Mouse (Mus musculus) yolk sac, embryonic 10.5 days (tissue): ENCODE data around the gene Pus3.
"Not testable (repeated sequence)": the region's sequence is repeated elsewhere in the genome, so short reads cannot be mapped to it uniquely, and the experiment has no call there.

ENCODE experiments used
- DNase-seq: peaks from one replicate; pipeline ENCODE4 v3.0.0-alpha.2; 2017; ENCODE audit warnings: low spot score

The Pus3 gene

DNA sequence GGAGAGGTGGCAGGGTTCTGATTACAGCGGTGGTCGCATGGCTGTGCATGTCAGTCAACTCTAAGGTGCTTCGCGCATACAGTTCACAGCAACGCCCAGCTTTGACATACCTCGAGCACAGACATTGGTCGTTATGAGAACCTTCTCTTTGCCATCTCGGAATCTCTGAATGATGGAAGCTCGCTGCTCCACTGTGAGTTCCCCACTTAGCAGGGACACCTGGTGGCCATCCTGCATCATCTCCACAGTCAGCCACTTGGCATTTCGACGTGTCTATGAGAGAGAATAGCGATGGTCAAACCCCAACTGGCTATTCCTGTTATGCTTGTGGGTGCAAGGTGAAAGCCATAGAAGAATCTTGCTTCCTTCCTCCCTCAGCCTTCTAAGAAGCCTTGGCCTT lies 12.7 kb upstream of the Pus3 start:
- no peak for DNase-seq

DNA sequence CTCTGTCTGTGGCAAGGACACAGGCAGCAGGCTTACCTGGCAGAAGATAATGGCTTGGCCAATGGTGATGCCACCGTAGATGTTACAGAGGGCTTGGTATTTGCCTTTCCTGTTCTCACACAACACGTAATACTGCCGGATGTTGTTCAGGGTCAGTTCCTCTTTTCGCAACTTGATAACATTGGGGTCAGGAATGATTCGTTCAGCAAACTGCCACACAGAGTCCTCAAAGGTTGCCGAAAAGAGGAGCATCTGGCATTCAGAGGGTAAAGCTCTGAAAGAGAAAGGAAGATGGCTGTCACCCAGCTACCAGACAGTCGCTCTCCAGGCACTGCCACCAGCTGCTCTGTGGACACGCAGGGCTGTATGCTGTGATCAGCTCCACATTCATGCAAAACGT lies 11.7 kb upstream of the Pus3 start:
- no peak for DNase-seq

DNA sequence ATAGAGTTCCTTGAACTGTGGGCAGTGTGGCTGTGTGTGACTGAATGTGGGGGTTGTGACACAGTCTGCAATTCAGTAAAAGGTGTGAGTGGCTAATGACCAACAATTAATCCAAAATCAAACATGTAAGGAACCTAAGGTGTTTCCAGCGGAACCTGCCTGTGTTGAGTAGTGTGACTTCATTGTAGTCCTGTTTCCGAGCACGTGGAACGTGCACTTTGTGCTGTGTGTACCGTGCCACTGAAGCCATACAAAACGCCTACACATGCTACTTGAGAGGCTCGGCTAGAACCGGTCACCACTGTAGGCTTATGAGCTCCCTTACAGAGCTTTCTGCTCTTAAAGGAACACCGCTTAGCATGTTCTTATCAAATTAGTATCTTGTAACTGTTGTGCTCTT lies 9.9 kb upstream of the Pus3 start:
- DNase-seq = no peak

DNA sequence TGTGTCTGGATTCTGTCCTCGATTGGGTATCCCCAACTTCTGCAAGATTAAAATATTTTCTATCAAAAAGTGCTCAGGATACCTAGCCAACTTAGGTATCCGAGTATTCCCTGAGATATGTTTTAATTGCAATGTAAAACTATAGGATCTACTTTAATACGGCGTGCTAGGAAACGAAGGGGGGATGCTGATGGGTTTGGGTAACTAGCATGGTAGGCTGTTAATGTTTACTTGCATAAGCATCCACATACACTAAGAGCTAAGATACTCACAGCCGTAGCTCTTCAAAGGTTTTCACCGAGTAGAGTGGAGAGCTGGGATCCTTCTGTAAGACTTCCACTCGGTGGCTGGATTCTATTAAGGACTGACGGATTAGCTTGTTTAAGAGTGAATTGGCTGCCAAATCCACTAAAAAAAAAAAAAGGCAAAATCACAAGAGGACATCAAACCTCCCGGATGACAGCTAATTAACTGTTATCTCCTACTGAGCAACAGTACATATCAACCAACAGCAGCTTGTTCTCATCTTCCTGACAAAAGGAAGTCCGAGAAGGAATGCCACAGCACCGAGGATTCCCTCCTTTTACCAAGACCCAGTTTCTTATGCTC lies 1.8 kb upstream of the Pus3 start:
- no peak for DNase-seq

DNA sequence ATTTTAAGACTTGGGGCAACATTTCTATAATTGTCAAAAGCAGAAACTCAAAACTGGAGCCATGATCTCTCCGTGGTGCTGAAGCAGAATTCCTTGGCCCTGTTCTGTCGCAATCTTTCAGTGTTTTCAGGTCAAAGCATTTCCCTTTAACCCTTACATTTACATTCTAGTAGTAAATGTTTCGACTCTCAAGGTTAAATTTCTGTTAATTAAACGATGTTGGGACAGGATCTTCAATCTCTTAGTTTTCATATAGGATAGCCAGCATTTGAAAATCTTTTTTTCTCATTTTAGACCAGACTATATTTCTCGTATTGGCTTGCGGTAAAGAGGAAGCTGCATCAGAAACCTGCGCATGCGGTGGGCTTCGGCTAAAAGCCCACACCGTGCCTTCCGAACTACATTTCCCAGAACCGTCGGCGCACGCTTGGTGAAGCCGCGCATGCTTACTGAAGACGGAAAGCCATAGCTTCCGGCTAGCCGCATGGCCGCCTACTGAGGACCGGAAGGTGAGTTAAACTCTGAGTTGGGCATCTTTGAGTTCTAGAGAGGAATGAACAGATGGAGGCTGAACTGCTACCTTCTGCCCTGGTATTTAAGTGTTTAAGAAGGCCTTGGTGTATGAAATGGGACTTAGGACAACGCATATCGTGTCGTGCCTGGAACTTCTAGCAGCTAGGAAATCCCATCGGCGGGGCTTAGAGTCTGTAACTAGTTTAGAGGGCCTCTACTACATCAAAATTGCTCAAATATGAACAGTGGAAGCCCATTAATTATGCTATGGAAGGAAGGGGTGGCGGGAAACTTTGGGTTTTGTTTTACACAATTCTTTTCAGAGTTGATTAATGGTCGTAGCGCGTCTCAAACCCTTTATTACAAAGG lies 855 bp downstream of the Pus3 start:
- peak; percentile 84 for DNase-seq

DNA sequence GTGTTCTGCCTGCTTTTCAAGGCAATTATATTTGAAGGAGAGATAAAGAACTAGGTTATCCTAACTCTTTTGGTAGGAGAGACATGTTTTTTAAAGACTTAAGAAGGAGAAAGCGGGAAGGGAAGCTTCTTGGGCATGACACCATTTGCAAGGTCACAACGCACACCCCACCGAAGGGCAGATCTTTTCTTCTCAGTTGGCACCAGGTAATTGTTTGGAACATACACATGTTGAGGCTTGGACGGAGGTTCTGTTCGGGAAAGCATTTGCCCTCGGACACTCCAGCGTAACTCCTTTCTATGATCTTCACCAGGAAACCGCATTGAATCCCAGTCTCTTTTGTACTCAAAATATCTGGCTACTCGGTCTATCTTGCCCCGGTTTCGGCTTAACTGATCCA lies 2.7 kb downstream of the Pus3 start:
- no peak for DNase-seq

DNA sequence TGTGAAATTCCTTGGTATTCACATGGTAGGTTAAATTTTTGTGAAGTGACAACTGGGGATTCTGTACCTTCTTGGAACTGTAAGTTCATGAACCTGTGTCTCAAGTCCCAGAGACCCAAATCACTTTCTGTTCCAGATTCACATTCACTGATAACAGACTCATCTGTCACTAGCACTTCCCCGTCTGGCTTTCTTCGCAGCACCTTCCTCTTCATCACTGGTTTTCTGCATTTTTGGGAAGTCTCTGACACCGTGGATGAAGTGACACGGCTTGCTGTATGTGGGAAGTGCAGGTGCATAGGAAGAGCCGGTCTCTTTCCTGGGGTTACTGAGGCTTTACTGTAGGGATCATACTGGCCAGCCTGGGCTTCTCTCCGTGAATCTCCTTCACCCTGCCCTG lies 3.2 kb downstream of the Pus3 start:
- no peak for DNase-seq

DNA sequence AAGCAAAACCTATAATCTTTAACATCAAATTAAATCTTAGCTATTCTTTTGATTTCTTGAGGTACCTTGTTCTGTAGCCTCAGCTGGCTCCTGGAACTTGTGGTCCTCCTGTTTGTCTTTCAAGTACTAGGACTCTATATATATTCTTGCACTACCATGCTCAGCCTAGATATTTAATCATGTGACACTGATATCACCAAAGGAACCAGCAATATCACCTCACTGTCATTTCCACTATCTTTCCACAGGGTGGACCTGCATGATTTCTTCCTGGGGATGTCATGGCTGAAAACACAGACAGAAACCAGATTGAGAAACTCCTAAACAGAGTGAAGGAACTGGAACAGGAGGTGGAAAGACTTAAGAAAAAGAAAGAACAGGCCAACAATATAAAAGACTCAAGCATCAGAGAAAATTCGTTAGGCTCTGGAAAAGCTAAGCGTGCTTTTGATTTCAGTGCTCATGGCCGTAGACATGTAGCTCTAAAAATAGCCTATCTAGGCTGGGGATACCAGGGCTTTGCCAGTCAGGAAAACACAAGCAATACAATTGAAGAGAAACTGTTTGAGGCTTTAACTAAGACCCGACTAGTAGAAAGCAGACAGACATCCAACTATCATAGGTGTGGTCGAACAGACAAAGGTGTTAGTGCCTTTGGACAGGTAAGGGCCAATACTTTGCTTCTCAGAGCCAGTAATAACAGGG lies 6.3 kb downstream of the Pus3 start:
- no peak for DNase-seq

DNA sequence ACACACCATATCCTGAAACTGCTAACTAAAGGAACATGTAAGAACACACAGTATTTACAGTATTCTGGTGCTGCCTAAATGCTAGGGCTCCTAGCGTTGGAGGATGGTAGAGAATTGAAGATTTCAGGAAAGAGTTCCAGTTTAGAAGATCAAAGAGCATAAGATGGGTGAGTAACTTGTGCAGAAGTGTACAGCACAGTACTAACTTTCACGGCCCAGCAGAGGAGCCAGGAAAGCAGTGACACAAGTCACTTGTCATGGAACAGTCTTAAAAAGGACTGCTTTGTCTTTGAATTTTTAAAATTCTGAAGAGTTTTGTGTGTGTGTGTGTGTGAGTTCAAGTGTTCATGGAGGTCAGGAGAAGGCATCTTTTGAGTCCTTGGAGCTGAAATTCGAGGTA lies 9.6 kb downstream of the Pus3 start:
- DNase-seq = no peak

DNA sequence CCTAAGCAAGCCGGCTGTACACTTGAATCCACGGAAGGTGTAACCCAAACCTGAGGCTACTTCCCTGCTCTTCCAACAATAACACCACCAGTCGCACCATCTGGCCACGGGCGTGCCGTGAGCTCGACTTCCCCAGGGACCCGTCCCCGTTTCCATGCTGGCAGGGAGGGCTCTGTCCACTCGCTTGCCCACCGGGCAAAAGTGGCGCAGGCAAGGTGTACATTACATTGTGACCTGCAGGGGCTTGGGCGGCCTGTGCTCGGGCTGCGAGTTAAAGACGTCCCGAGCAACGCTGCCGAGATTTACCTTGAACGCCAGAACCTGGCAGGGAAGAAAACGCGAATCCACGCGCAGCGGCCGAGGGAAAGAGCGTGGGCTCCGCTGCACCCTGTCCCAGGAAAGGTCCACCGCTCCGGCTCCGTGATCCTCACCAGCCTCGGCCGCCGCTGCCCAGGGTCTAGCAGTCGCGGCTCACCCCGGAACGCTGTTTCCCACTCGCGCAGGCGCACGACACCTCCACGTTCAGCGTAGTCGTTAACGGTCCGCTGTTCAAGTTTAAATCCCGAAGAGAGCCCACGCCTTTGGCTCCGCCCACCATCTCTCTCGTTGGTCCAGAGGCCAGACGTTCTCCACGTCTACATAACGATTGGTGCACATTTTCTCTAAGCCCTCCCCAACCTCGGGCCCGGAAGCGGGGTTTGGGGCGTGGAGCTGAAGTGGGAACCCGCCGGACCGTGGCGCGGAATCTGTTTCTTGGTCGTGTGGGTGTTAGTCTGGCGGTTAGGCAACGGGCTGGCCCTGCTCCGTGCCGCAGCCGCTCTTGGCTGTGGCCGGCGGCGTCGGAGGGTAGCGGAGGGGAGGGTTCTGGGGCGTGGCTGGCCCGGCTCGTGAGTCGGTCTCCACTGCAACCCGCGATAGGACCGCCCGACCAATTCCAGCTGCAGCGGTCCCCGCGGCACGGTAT lies 11.5 kb downstream of the Pus3 start, which contains the start of the genes Pate2 and Hyls1:
Pate2 (plus strand) TSS at position 714 of the 964 bp plus-strand sequence.
Hyls1 (minus strand) TSS at position 828 of the 964 bp plus-strand sequence.
- peak; percentile 94 for DNase-seq

DNA sequence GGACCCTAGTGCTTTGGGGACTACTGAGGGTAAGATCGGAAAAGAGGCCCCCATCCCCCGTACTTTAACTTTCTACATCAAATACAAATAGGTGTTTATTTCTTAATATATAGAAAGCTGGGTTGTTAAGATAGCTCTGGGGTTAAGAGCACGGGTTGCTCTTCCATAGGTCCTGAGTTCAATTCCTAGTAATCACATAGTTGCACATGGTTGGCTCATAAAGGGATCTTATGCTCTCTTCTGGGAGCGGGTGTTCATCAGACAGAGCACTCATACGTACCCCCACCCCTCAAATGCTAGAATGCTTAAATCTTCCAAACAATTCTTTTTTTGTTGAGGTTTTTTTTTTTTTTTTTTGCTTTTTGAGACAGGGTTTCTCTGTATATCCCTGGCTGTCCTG lies 12.3 kb downstream of the Pus3 start:
- DNase-seq = no peak

DNA sequence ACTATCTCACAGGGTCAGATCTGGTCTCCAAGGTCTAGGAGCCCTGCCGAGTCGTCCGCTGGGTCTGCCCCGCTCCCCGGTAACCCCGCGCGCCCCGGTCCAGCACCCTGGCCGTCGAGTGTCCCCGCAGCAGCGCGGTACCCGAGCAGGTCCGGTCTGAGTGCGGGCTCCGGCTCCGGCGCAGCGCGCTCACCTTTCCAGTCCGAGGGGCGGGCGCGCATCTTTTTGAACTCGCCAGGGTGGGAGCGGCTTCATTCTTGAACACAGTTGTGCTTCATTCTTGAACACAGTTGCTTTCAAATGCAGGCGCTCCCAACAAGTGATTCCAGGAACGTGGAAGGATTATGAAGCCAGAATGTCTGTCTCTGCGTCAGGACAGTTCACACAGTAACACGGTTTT lies 16.0 kb downstream of the Pus3 start:
- no peak for DNase-seq

DNA sequence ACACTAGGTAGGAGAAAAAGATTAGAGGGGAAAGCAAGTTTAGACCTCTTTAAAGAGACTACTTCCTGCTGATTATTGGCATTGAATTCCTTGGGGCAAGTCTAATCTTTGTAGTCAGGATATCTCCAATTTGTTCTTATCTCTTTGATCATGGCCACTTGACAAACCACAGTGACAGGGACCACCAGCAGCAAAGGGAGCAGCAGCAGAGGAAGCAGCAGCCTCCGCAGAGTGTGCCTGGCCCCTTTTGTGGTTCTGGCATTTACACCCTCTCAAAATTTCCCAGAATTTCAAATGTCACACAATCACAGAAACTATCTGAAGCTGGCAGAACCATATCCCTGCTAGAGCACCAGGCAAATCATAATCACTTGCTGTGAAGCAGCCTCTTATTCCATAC lies 29.3 kb downstream of the Pus3 start:
- no peak for DNase-seq

DNA sequence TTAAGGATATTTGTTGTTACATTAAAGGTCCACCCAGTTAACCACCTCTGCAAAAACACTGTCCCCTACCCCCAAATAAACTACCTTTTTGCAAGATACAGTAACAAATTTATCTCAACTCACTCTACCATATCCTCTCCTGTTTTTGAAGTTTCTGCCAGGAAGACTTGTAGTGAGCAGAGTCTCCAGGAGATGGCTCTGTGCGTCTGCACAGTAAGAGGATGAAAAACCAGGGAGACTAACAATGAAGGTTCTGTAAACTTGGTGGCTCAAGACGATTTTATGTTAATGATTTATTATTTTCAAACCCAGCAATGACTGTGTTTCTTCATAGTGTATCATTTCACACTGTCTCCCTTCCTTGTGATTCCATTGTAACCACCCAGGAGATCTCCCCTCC lies 34.5 kb downstream of the Pus3 start:
- no peak for DNase-seq

DNA sequence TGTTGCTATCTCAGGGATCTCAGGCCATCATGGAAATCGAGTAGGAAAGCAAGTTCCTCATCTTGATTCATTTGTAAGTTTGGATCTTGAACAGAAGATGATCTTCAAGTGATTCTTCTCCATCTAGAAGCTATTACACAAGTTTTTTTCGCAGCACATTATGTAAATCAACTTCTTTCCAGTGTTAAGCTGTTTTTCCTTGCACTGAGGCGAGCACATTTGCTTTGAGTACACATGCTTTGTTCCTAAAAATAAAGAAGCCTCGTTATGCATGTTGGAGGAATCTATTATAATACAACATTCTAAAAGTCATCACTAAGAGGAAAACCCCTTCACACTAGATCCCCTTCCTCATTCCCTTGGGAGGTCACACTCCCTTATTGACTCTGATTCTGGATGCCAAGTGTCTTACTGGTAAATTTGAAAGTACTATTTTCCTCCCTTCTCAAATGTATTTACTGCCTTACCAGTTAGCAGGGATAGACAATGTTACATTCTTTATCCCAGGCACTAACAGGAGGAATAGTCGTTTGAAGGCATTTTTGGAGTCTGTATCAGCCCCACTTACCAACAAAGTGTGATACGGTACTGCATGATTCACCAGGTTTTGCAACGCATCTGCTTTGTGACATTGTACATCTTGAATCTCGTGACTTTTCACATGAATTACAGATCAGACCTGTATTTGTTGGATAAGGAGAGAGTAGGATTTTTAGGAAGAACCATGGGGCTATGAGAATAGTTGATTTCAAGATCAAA lies 49.4 kb downstream of the Pus3 start:
- no peak for DNase-seq

DNA sequence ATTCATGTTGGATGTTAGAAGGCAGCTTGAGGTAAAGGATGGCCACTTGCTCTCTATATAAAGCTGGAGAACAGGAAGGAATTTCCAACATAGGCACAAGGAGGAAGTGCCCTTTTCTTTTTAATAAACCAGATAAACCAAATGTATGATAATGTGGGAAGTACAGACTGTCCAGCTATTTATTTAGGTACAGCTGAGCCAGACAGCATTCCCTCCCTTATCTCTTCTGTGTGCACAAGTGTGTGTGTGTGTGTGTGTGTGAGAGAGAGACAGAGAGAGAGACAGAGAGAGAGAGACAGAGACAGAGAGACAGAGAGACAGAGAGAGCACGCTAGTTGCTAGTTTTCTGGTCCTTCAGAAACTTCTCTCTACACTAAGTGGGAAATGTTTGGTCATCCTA lies 53.4 kb downstream of the Pus3 start, which contains the start of gene Pate4:
Pate4 (minus strand) TSS at position 101 of the 400 bp plus-strand sequence.
- DNase-seq = no peak

DNA sequence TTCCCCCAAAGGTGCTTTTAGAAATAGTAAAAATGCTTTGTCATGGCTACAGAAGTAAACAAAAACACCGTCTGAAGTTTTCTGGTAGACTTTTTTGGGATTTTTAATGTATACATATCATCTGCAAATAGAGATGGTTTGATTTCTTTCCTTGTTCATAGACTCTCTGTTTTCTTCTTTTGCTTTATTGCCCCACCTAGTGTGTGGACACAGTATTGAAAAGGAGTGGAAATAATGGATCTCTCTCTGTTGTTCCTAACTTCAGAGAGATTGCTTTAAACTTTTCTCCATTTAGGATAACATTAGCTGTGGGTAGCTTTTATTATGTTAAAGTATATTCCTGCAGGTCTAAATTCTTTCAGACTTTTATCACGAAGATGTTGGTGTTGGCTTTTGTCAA lies 55.6 kb downstream of the Pus3 start:
- DNase-seq = no peak

DNA sequence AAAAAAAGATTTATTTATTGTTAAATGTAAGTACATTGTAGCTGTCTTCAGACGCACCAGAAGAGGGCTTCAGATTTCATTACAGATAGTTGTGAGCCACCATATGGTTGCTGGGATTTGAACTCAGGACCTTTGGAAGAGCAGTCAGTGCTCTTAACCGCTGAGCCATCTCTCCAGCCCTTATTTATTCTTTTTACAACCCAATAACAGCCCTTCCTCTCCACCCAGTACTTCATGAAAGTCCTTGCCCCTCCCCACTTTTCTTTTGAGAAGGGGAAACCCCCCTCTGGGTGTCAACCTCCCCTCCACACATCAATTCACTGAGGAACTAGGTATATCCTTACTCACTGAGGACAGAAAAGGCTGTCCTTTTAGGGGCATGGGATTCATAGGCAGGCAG lies 58.4 kb downstream of the Pus3 start:
- DNase-seq = not testable (repeated sequence)
